Mouse (Mus musculus) heart, embryonic 14.5 days (tissue): ENCODE measurements around the gene Pld2. TPM values are rescaled to one million over a fixed set of nuclear protein-coding genes. Genes with fewer than 3 reads are reported as not detected.

Source experiments
- ATAC-seq: fragments of 200-750 bp; cut with Nextera tagmentation; 2 replicates; pipeline ENCODE4 v1.8.0; 2017; ENCODE audit warnings: low read depth, moderate TSS enrichment; ENCODE audit not compliant: insufficient number of reproducible peaks, insufficient read depth, low FRiP score
- H3K27ac ChIP-seq, 2 experiments: fragments of 200-500 bp in 1 of 2; fragments of 300-500 bp in 1 of 2; sonication (generic) in 1 of 2; replicated peaks in 1 of 2; 2 replicates each; pipeline ENCODE4 v1.5.1; 2012 to 2014; ENCODE audit warnings: low read depth in 2 of 2, low read length in 2 of 2, control low read depth in 1 of 2, mild to moderate bottlenecking in 1 of 2, mixed read lengths in 1 of 2; ENCODE audit not compliant: control insufficient read depth in 1 of 2, insufficient read depth in 1 of 2
- H3K27me3 ChIP-seq: fragments of 300-500 bp; sonication (generic); 2 replicates; pipeline ENCODE4 v1.6.1; 2014; ENCODE audit warnings: mild to moderate bottlenecking, low read length, control low read depth; ENCODE audit not compliant: control insufficient read depth, insufficient read depth
- H3K36me3 ChIP-seq: fragments of 300-500 bp; sonication (generic); 2 replicates; pipeline ENCODE4 v1.6.1; 2014; ENCODE audit warnings: mild to moderate bottlenecking, control low read depth, low read length, mixed read lengths; ENCODE audit not compliant: control insufficient read depth, insufficient read depth
- H3K4me1 ChIP-seq, 2 experiments: fragments of 200-500 bp in 1 of 2; fragments of 300-500 bp in 1 of 2; sonication (generic) in 1 of 2; 2 replicates each; pipeline ENCODE4 v1.6.1; 2012 to 2014; ENCODE audit warnings: low read length in 2 of 2, control low read depth in 1 of 2, mixed read lengths in 1 of 2; ENCODE audit not compliant: control insufficient read depth in 2 of 2, insufficient read depth in 2 of 2
- H3K4me2 ChIP-seq: fragments of 300-500 bp; sonication (generic); 2 replicates; pipeline ENCODE4 v1.6.1; 2014; ENCODE audit warnings: mild to moderate bottlenecking, low read length
- H3K4me3 ChIP-seq, 2 experiments: fragments of 200-500 bp in 1 of 2; fragments of 300-500 bp in 1 of 2; sonication (generic) in 1 of 2; 2 replicates each; pipeline ENCODE4 v1.5.1; 2012 to 2014; ENCODE audit warnings: low read length in 2 of 2, mild to moderate bottlenecking in 2 of 2, control low read depth in 1 of 2, low read depth in 1 of 2, moderate library complexity in 1 of 2; ENCODE audit not compliant: control insufficient read depth in 1 of 2, insufficient read depth in 1 of 2
- H3K9ac ChIP-seq: fragments of 300-500 bp; sonication (generic); 2 replicates; pipeline ENCODE4 v1.6.1; 2014; ENCODE audit warnings: mild to moderate bottlenecking, low read length
- H3K9me3 ChIP-seq: fragments of 300-500 bp; sonication (generic); 2 replicates; pipeline ENCODE4 v1.6.1; 2016; ENCODE audit warnings: low read length, control low read depth; ENCODE audit not compliant: control insufficient read depth
- WGBS: fragments of 180-500 bp; shearing (Covaris S2); extraction: QIAGEN DNeasy Blood & Tissue Kit; methylation state at CpG from one replicate; pipeline ENCODE4 v1.1.7; 2014; 5-methylcytosine and 5-hydroxymethylcytosine counted together
- polyA plus RNA-seq: library from polyadenylated mRNA; unstranded; fragments of >200 nt; fragmentation: Nextera tagmentation; extraction: Ambion mirVana; gene quantifications from 2 replicates; pipeline ENCODE4 v1.2.1, GENCODE M21; 2014

The Pld2 gene
- polyA plus RNA-seq, 1 experiment from 2014 or later: 11.1 TPM

GRCm38 (mm10) chr11:70577201-70577600, 37.3 kb downstream of the Pld2 start:
- Histone ChIP-seq H3K36me3 (no peaks in the 10 kb centered on the region), H3K27me3 (no peaks in the 10 kb centered on the region), H3K4me2 (no peak overlapping the region), H3K9ac (no peak overlapping the region), H3K4me1 (peaks cover 2 to 17% of the 10 kb centered on the region in 2 experiments; a peak in 3 of 4 replicates), H3K4me3 (no peak overlapping the region), H3K27ac (no peak overlapping the region), H3K9me3 (no peaks in the 10 kb centered on the region)
- ATAC-seq: no peak
- 80% methylated on average over 3 of the region's 3 CpGs for WGBS

GRCm38 (mm10) chr11:70578962-70579361, 39.1 kb downstream of the Pld2 start:
- Histone ChIP-seq H3K4me2 (no peak overlapping the region), H3K9me3 (no peaks in the 10 kb centered on the region), H3K27ac (no peak overlapping the region), H3K27me3 (no peaks in the 10 kb centered on the region), H3K9ac (no peak overlapping the region), H3K4me1 (peaks cover 4 to 22% of the 10 kb centered on the region in 2 experiments; a peak in 3 of 4 replicates), H3K4me3 (no peak overlapping the region), H3K36me3 (no peaks in the 10 kb centered on the region)
- 83% methylated on average over 6 of the region's 6 CpGs for WGBS
- ATAC-seq: no peak

- H3K36me3 ChIP-seq: no peaks in the 10 kb centered on the region
- H3K4me3 ChIP-seq: no peak overlapping the region
- no peak overlapping the region for H3K9ac ChIP-seq
- H3K9me3 ChIP-seq: no peaks in the 10 kb centered on the region
- 78% methylated on average over 9 of the region's 9 CpGs for WGBS
- peaks cover 4 to 23% of the 10 kb centered on the region in 2 experiments; a peak in 3 of 4 replicates for H3K4me1 ChIP-seq
- no peaks in the 10 kb centered on the region for H3K27me3 ChIP-seq
- no peak for ATAC-seq
- no peak overlapping the region for H3K4me2 ChIP-seq
- H3K27ac ChIP-seq: no peak overlapping the region
These were observed 40.0 kb downstream of the Pld2 start for GRCm38 (mm10) chr11:70579710-70580357.

- Histone ChIP-seq H3K27ac (no peak overlapping the region), H3K36me3 (no peaks in the 10 kb centered on the region), H3K9me3 (no peaks in the 10 kb centered on the region), H3K4me1 (peaks cover 6 to 26% of the 10 kb centered on the region in 2 experiments), H3K4me2 (no peak overlapping the region), H3K9ac (no peak overlapping the region), H3K4me3 (no peak overlapping the region), H3K27me3 (no peaks in the 10 kb centered on the region)
- 62% methylated on average over 5 of the region's 5 CpGs for WGBS
- ATAC-seq: no peak
These were observed 40.5 kb downstream of the Pld2 start for GRCm38 (mm10) chr11:70580358-70580720.

GRCm38 (mm10) chr11:70580921-70581320, 41.1 kb downstream of the Pld2 start:
- 75% methylated on average over 3 of the region's 3 CpGs for WGBS
- Histone ChIP-seq H3K9ac (no peak overlapping the region), H3K27ac (no peak overlapping the region), H3K9me3 (no peaks in the 10 kb centered on the region), H3K4me2 (no peak overlapping the region), H3K4me1 (peaks cover 7 to 32% of the 10 kb centered on the region in 2 experiments), H3K4me3 (no peak overlapping the region), H3K27me3 (no peaks in the 10 kb centered on the region), H3K36me3 (no peaks in the 10 kb centered on the region)
- ATAC-seq: no peak

DNA sequence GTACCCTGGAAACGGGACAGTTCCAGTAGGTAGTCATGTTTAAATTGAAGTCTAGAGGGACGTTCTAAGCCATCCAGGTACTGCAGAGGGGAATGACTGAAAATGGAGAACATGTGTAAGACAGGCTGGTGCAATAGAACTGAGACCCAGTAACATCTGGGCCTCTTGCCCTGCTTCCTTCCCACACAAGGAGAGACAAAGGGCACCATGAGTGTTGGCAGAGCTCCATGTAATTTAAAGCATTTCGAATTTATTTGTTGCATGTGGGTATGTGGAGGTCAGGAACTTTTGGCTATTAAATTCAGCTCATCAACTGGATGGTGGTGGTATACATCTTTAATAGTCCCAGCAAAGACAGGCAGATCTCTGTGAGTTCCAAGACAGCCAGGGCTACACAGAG, 42.3 kb downstream of the Pld2 start:
- no peak overlapping the region for H3K4me2 ChIP-seq

GRCm38 (mm10) chr11:70583022-70583714, 43.3 kb downstream of the Pld2 start:
- Histone ChIP-seq H3K9ac (peak overlapping the region; percentile 9; the same call in 1 of the 2 replicates), H3K27me3 (no peaks in the 10 kb centered on the region), H3K4me3 (no peak overlapping the region), H3K36me3 (no peaks in the 10 kb centered on the region), H3K4me2 (no peak overlapping the region), H3K27ac (no peak overlapping the region; a peak in 1 of 4 replicates), H3K4me1 (peaks cover 7 to 32% of the 10 kb centered on the region in 2 experiments), H3K9me3 (no peaks in the 10 kb centered on the region)
- ATAC-seq: no peak
- 49% methylated on average over 6 of the region's 6 CpGs for WGBS

More for the DNA sequence above, 42.3 kb downstream of the Pld2 start:
- Histone ChIP-seq H3K9me3 (no peaks in the 10 kb centered on the region), H3K9ac (no peak overlapping the region), H3K27ac (no peak overlapping the region), H3K4me3 (no peak overlapping the region), H3K27me3 (no peaks in the 10 kb centered on the region), H3K4me1 (peaks cover 7 to 32% of the 10 kb centered on the region in 2 experiments), H3K36me3 (no peaks in the 10 kb centered on the region)
- no peak for ATAC-seq
- 70% methylated on average over 3 of the region's 3 CpGs for WGBS
